Mouse (Mus musculus): ENCODE data around the gene Vmn1r233.

DNA sequence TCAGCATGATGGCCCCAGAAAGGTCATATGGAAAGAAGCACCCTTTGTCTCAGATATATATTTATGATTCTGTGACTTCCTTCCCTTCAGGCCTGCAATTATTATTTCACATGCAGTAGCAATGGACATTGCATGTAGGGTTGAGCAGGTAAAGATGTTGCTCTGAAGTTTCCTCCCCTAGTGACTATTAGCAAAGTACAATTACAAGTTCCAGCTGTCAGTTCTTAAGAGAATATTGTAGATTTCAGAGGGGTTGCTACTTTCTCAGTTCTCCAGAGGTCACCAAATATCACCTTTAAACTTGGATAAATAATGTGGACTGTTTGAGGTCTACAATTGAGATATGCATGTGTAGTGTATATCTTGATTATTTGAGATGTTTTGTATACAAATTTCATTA lies at the start of gene Vmn1r233:
- TF ChIP-seq EP300 (optimal IDR thresholded peaks at IDR 0.05) (no peak), CTCF (IDR thresholded peaks at IDR 0.05; ENCODE audit: low read depth) (no peak)

Measured in stomach, postnatal 0 days (tissue).